Mouse (Mus musculus) megakaryocyte-erythroid progenitor cell, adult 5-6 weeks (primary cell): ENCODE measurements around the gene Lin7b. TPM values are rescaled to one million over a fixed set of nuclear protein-coding genes. Genes with fewer than 3 reads are reported as not detected.
"Not testable (repeated sequence)": the region's sequence is repeated elsewhere in the genome, so short reads cannot be mapped to it uniquely, and the experiment has no call there.

ENCODE experiments used
- ATAC-seq: replicated peaks from 2 replicates; pipeline ENCODE4 v1.8.0; 2016; ENCODE audit warnings: mild to moderate bottlenecking, inconsistent platforms; ENCODE audit not compliant: severe bottlenecking, poor library complexity, low FRiP score, low TSS enrichment
- total RNA-seq, 2 experiments: library from RNA; stranded (forward) in 1 of 2; stranded (reverse) in 1 of 2; fragments of 200-1000, 215-1000 nt in 1 of 2; fragments of >200 nt in 1 of 2; fragmentation: Nextera tagmentation in 1 of 2; gene quantifications; 2 replicates each; pipeline ENCODE4 v1.2.3; 2014 to 2017

Gene Lin7b
- total RNA-seq, 2 experiments from 2014 or later, result 2.6 TPM; not detected in 1

DNA sequence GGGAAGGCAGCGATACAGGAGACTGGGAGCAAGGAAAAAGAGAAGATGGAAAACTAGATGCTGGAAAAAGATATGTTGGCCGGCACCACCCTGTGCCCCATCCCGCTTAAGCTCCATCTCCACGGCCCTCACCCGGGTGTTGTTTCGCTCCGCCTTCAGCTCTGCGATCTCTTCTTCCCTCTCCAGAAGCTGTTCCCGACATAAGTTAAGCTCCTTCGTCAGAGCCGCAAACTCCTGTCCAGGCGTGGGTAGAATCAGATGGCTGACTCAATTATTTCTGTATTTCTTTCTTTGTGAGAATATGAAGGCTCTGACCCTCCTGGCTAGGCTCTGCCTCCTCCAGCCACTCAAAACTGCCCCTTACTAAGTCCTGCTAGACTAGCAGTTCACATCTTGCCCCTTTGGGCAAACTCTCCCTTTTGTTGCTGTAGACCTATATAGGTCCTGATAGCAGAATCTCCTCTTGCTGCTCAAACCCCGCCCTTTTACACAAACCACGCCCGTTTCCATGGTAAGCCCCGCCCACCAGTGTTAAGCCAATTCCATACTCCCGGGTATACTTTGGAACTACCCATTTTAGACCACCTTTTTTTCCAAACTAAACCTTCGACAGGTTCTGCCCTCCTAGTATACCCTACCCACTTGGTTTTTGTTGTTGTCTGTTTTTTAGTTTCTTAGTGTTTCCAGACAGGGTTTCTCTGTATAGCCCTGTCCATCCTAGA lies 9.8 kb downstream of the Lin7b start:
- no peak for ATAC-seq

DNA sequence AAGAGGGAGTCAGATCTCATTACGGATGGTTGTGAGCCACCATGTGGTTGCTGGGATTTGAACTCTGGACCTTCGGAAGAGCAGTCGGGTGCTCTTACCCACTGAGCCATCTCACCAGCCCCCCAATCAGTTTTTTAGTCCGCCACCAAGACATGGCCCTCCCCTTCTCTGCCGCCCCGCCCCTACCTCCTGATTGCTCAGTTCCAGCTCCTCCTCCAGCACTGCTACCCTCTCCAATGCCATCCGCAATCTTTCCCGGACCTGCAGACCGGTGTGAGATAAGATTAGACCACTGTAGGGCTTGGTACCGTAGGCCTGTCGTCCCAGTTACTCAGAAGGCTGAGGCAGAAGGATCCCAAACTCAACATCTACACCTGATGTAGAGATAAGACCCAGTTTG lies 11.3 kb downstream of the Lin7b start:
- not testable (repeated sequence) for ATAC-seq

DNA sequence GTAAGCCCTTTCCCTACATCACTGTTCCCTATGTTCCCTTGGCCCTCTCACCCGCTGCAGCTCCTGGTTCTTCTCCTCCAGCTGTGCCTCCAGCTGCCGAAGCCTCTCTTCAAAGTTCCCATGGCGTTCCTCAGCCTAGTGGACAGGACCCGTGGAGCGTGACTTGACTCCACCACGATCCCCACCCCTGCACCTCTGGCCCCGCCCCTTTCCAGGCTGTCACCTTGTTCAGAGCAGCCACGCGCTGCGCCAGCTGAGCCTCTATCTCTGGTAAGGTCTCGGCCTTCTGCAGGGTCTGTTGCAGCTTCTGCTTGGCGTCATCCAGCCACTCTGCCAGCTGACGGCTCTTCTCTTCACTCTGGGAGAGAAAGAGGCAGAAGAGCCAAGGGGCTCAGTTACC lies 14.3 kb downstream of the Lin7b start:
- no peak for ATAC-seq

DNA sequence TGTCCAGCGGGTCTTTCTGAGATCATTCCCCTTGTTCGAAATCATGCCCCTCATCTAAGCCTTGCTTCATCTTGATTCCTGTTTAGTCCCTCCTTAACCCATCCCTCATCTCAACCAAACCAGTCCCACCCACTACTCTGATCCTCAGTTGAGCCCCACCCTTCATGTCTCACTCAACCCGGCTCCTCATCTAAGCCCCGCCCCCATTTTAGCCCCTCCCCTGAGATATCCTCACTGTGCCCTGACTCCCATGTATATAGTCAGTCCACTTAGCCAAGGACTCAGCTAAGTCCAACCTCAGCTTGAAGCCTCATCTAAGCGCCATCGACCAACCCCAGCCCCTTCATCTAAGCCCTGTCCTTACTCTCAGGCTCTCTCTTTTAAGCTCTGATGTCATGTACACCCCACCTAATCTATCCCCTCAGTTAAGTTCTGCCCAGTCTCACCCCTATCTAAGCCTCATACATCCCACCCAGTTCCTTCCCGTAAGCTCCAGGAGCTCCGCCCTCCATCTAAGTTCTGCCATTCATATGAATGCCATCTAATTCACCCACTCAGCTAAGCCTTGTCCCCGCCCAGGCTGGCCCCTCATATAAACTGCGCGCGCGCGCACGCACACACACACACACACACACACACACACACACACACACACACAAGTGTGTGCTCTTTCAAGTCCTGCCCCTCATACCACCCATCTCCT lies 14.9 kb downstream of the Lin7b start:
- no peak for ATAC-seq

DNA sequence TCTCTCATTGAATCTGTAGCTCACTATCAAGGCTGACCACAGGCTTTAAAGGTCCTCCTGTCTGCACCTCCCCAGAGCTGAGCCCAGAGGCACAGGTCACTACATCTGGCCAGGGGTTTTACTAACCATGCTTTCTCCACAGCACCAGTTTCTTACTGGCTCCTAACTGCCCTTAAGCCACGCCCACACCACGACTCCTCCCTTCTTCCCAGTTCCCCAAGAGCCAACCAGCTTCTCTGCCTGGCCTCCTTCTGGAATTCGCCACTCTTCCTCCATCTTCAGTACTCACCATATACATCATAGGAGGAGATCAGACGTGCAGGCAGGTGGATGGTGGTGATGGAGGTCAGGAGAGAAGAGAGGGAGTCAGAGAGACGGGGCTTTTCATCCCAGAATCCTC lies 17.3 kb downstream of the Lin7b start:
- no peak for ATAC-seq

DNA sequence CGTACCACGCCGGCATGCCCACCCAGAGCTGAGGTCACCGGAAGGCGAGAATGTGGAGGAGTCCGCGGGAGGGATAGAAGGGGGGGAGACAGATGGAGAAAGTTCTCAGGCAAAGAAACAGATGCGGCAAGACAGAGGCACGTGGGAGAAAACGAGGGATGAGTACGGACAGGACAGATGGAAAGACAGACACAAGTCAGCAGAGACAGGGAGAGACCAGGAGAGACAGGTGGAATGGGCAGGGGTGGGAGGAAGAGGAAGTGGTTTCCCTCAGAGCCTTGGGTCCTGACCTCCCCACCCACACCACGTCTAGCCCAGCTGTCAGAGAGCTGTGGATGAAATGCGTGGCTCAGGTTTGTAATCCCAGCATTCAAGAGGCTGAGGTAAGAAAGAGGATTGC lies 23.5 kb downstream of the Lin7b start:
- ATAC-seq, result no peak

DNA sequence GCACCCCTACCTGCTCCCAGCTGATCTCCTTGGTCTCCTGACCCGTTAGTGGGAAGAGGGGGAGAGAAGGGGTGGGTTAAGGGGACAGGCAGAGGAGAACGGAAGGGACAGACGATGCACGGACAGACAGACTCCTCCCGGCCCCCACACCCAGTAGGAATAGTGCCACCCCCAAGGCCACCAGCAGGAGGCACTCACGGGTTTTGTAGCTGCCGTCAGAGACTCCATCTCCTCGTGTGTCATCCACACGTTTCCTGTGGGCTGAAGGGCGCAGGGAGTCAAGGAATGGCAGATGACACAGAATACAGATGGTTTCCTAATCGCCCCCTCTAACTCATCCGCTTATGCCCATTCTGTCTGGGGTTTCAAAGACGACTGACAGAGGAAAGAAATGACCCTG lies 26.8 kb downstream of the Lin7b start:
- ATAC-seq, result no peak

DNA sequence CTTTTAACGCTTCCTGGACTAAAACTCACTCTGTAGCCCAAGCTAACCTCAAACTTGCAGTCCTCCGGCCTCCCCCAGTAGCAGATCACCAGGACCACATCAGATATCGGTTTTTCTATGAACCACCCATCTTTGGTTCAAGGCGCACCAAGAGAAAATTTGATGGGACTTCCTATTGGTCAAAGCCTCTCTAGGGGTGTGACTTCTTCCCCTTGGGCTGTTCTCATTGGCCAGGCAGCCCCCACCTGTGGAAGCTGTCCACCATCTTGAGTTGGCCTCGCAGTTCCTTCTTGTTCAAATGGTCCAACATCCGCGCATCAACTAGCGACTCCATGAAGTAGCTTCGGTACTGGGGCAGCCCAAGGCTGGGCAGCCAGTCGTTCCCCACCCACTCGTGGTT lies 28.3 kb downstream of the Lin7b start:
- no peak for ATAC-seq

DNA sequence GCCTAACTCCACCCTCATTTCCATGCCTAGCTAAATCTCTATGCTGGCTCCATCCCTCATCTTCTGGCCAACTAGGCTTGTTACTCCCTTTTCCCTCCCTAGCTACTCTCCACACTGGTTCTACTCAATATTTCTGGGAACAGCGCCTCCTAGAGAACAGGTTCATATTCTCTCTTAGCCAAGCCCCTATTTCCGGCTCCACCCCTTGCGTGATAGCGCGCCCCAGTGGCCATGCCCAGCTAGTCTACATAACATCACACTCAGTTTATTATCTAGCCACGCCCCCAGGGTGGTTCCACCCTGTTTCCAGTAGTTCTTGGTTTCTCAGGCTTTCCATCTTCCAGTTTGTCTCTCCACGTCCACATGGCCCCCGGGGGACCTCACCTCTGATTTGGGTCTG lies 29.1 kb downstream of the Lin7b start:
- ATAC-seq, result peak; percentile 69

DNA sequence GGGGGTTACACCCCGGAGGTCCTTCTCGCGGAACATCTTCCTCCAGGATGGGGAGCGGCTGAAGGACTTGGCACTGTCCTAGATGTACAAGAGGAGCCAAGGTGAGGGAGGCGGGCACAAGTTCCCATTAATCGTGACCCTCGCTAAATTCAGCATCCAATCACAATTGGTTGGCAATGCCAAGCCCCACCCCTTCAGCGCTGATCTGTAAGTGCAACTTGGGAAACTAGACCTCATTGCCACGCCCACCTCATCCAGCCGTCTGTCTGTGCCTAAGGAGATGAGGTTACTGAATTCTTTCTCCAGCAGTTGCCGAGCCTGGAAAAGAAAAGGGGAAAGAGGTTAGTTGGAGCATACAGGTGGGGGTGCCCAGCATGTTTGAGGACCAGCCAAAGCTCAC lies 29.7 kb downstream of the Lin7b start:
- peak; percentile 35; the same call in 1 of the 2 replicates for ATAC-seq

DNA sequence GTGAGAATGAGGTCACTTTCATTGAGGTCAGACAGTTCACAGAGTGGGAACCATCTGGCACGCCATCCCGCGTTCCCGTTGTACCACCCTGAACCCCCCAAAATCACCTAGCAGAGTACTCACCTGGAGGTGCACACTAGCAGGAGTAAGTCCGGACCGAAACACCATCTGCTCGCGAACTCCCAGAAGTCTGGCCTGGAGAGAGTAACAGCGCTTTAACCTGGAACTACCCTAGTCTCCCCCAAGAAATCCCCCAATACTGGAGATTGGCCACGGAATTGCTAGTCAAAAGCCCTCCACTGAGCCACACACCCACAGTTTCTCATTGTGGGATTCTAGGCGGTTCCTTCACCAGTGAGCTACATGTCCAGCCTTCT lies 30.3 kb downstream of the Lin7b start:
- ATAC-seq, result peak; percentile 0; the same call in 1 of the 2 replicates

DNA sequence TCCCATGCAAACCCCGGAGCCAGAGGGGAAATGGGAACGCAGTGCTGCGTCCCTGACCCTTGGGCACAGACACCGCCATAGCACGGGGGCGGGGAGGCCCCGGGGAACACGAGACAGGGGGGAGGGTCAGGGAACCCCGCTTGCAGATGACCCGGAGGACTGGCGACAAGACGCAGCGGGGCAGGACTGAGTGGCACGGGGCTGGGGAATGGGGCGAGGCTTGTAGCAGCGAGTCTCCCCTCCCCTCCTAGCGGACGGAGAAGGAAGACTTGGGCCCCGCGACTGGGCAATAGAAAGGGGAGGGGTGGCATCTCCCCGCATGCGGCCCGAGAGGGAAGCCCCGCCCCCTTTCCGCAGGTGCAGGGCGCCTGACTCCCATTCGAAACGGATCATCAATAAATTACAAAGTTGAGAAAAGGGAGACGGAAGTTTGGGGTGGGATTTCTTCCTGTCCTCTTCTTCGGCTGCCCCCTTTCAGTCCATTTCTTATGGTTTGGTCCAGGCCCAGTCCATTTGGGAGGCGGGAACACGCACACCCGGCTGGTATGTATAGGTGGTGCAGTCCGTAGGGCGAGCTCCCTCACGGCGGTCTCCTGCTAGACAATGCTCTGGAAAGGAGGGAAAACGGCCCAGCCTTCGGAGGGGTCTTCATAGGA lies 30.8 kb downstream of the Lin7b start:
- peak; percentile 71 for ATAC-seq

DNA sequence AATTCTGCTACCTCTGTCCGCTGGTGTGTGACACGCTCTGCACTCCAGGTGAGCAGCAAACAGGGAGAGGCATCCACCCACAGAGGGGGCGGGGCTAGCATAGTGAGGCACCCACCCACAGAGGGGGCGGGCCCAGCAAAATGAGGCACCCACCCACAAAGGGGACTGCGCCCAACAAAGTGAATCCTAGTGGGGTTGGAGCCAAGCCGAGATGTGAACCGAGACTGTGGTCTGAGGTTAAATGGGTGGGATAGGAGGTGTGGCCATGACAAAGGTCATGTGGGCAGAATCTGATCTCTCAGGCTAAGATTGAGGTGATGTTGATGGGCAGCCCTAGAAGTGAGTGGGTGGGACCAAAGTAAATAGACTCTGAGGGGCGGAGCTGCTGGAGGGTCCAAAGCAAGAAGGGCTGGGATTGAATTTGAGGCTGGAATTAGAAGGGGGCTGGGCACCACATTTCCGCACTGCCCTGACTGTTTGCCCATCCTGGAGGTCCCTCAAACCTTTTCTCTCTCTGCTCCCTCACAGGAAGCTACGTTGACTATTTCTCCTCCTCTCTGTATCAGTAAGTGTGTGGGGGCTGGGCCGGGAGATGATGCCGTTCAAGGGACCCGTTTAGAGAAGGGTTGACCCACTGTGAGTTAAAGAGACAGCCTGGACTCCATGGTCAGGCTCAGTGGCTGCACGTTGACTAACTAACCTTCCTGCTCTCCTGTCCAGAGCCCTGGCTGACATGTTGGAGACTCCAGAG lies 32.0 kb downstream of the Lin7b start:
- no peak for ATAC-seq

DNA sequence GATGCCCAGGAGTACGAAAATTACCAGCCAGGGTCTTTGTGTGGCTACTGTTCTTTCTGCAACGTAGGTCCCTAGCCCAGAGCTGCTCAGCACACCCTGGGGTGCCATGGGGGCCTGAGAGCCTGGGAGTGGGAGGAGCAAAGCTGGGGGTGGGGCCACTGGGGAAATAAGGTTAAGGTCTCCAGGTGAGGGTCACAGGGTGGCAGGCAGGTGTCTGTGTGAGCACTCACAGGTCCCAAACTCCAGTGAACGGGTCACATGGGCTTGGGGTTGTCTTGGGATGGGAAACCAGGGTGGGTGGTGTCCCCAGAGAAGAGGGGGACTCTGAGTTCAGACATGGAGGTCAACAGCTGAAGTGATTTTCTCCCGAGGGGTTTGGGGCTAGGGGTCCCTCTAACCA lies 32.9 kb downstream of the Lin7b start:
- no peak for ATAC-seq

DNA sequence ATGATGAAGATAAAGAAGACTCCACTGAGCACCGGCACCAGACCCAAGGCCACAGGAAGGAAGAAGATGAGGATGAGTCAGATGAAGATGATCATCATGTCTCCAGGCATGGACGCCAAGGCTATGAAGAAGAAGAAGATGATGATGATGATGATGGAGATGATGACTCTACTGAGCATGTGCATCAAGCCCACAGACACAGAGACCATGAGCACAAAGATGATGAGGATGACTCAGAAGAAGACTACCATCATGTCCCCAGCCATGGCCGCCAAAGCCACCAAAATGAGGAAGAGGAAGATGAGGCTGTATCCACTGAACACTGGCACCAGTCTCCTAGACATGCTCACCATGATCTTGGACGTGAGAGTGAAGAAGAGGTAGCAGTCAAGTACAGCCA lies 34.1 kb downstream of the Lin7b start:
- ATAC-seq, result no peak

DNA sequence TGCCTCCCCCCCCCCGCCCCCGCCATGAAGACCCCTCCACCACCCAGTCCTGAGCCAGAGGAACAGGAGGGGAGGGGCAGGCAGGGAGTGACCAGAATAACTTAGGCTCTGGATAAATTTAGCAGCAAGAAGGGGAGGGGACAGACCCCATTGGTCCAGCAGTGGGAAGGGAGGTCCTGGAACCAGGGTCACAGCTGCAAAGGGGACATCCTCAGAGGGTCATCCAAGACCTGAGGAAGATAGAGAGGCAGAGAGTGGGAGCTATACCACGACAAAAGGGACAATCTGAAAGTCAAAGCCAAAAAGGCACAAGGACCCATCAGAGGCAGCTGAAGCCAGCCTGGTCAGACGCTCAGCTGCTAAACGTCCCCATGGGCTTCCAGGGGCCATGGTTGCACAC lies 35.3 kb downstream of the Lin7b start, which contains the start of gene Hrc:
TSS of gene Hrc (plus strand) at position 235 of the 400 bp plus-strand sequence.
- ATAC-seq, result no peak

DNA sequence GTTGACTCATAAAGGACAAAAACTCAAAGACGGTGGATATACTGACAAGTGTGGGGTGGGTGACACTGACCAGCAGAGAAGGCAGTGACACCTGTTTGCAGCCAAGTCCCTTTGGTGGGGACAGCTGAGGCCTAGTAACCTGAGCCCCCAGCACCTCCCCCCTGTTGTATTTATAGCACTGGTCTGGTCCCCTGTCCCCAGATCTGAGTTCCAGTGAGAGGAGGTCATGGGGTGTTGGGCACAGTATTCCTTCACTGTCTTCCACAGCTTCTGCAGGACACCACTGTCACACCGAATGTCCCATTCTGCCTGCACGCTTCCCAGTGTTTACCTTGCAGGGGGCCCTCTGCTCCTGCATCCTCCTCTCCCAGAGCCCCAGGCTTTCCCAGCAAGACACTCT lies 35.8 kb downstream of the Lin7b start:
- no peak for ATAC-seq

DNA sequence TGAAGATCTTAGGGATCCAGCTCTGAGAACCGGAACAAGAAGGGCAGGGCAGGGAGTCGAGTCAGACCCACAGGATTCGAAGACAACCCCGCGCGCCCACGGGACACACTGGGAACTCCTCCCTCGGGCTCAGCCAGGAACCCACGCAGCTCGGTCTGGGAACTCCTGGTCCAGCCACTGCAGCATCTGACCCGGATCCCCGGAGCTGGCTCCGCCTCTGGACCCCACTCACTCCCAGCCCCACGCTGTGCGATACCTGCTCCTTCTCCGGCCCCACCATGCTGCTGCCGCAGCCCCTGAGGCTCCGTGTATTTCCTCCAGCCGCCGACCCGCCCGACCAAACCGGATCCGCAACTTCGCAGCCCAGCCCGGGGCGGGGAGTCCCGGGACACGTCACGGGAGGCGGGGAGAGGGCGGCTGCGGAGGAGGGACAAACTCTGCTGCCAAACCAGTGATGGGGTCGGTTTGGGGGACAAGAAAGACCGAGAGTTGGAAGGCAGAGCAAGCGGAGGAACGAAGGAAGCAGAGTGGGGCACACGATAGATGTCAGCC lies 36.9 kb downstream of the Lin7b start, which contains the start of gene Trpm4:
TSS of gene Trpm4 (minus strand) at position 350 of the 552 bp plus-strand sequence.
- peak; percentile 72 for ATAC-seq

DNA sequence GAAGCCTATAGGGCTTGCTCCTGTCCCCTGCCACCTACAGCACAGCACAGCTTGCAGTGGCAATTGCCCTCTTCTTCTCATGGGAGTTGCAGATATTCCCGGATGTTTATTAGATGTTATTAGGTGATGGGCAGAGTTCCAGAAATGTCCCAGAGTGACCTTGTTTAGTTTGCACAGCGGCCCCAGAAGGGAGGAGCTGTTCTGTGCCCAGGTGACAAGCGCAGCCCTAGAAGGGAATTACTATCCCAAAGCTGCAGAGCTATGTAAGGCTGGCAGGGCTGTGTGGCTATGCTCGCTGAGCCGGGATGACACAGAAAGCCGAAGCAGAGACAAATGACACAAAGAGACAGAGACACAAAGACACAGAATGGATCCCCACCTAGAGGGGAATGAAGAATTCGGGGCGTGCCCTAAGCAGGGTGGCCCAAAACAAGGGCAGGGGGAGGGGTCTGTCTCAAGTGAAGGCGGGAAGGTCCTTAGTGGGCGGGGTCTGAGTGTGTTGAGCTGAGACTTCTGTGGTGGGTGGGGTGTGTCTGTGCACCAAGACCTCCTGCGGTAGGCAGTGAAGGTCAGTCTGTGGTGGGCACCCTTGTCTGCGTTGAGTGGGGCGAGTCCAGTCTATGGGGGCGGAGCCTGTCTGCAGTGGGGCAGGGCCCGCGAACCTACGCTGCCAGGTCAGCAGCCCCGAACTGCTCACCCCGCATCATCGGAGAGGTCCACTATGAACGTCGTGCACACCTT lies 37.5 kb downstream of the Lin7b start:
- peak; percentile 34; the same call in 1 of the 2 replicates for ATAC-seq
